ENCODE assay signal across 13 mouse cellular contexts in genomic region chr13:93879426-93879825, GRCm38 (mm10).
A peak's percentile ranks its signal among the peaks of the same experiment; 100 is the strongest.
DNase-seq lines count a peak whose midpoint lies in the region.
"Had no signal": no experiment of that assay in that cellular context is flagged by ENCODE, and none has a peak within 500 bp of the region (broad histone marks: within the 10 kb centered on the region; RNA-seq: fewer than 3 reads in every experiment).

No protein-coding gene starts in this region.

- DNase-seq in cerebellum, adult 11-12 months: peak; percentile 50
- DNase-seq in cerebellum, postnatal 4 days (ENCODE audit: low spot score in 2 of 2): no peak
- peak; percentile 53 for DNase-seq in brain, adult 2 months (ENCODE audit: low read depth, low spot score)
- DNase-seq in cerebellum, adult 9-10 months: peak; percentile 56
- DNase-seq in cerebellum, postnatal 25 days: peak; percentile 42 to 65
- DNase-seq in gastrocnemius, postnatal 10 days: no peak
- no peak for DNase-seq in adipocyte (ENCODE audit: low spot score)
- DNase-seq: adrenal gland, postnatal 14 days; gastrocnemius, adult 2 months; gastrocnemius, postnatal 36 days; heart, adult 18-20 months; heart, postnatal 14 days; kidney, adult 18-20 months had no signal

Comparison
In these comparisons a context has a peak if more than half of its experiments do, and no peak if none do; other contexts are left out.
1. DNase-seq: peak in cerebellum, adult 11-12 months (single experiment), brain, adult 2 months (single experiment), cerebellum, adult 9-10 months (single experiment) and cerebellum, postnatal 25 days (2 of 2); none in cerebellum, postnatal 4 days (0 of 2), gastrocnemius, postnatal 10 days (single experiment) and adipocyte (single experiment).